Mouse (Mus musculus) ES-E14 (cell line): Measurements from ENCODE around the gene Polg. TPM values are rescaled to one million over a fixed set of nuclear protein-coding genes. Genes with fewer than 3 reads are reported as not detected.

Experiments
- DNase-seq: peaks from one replicate; pipeline ENCODE4 v3.0.0-alpha.2; 2013; ENCODE audit warnings: low read depth, low spot score
- H3K27ac ChIP-seq: 2 replicates; pipeline ENCODE4 v1.5.1; 2012; ENCODE audit warnings: low read depth, mild to moderate bottlenecking, low read length, moderate library complexity, mixed read lengths; ENCODE audit not compliant: poor library complexity, insufficient read depth, severe bottlenecking
- H3K36me3 ChIP-seq: 2 replicates; pipeline ENCODE4 v1.6.1; 2012; ENCODE audit warnings: mild to moderate bottlenecking, low read length, moderate library complexity, mixed read lengths; ENCODE audit not compliant: control insufficient read depth, poor library complexity, insufficient read depth, severe bottlenecking
- H3K4me1 ChIP-seq, 2 experiments: fragments of 150-350 bp in 1 of 2; sonication (generic) in 1 of 2; 2 replicates each; pipeline ENCODE4 v1.6.1; 2012; ENCODE audit warnings: low read length in 2 of 2, mild to moderate bottlenecking in 1 of 2, mixed read lengths in 1 of 2; ENCODE audit not compliant: control insufficient read depth in 2 of 2, insufficient read depth in 2 of 2, poor library complexity in 1 of 2
- H3K4me3 ChIP-seq, 2 experiments: fragments of 150-350 bp in 1 of 2; sonication (generic) in 1 of 2; 2 replicates each; pipeline ENCODE4 v1.5.1; 2012; ENCODE audit warnings: low read length in 2 of 2, low read depth in 1 of 2, mild to moderate bottlenecking in 1 of 2, mixed read lengths in 1 of 2; ENCODE audit not compliant: insufficient read depth in 1 of 2, poor library complexity in 1 of 2, severe bottlenecking in 1 of 2
- H3K9ac ChIP-seq: 2 replicates; pipeline ENCODE4 v1.6.1; 2012; ENCODE audit warnings: low read depth, mild to moderate bottlenecking, low read length, mixed read lengths; ENCODE audit not compliant: poor library complexity, insufficient read depth, severe bottlenecking
- H3K9me3 ChIP-seq: fragments of 150-350 bp; sonication (generic); 2 replicates; pipeline ENCODE4 v1.6.1; 2012; ENCODE audit warnings: low read depth, mild to moderate bottlenecking, low read length; ENCODE audit not compliant: control insufficient read depth, insufficient read depth
- CHD2 ChIP-seq: IDR thresholded peaks from 2 replicates; pipeline ENCODE4 v1.6.1; 2014; ENCODE audit warnings: mild to moderate bottlenecking, low read depth, low read length, inconsistent platforms
- HCFC1 ChIP-seq: IDR thresholded peaks from 2 replicates; pipeline ENCODE4 v1.6.1; 2012; ENCODE audit warnings: low read length, inconsistent platforms, borderline replicate concordance; ENCODE audit not compliant: insufficient read depth
- MAFK ChIP-seq: IDR thresholded peaks from 2 replicates; pipeline ENCODE4 v1.6.1; 2014; ENCODE audit warnings: mild to moderate bottlenecking, low read depth, low read length, inconsistent platforms; ENCODE audit not compliant: insufficient read depth
- ZC3H11A ChIP-seq: IDR thresholded peaks from 2 replicates; pipeline ENCODE4 v1.6.1; 2012; ENCODE audit warnings: low read depth, mild to moderate bottlenecking, inconsistent platforms, low read length, borderline replicate concordance
- ZNF384 ChIP-seq: IDR thresholded peaks from 2 replicates; pipeline ENCODE4 v1.6.1; 2012; ENCODE audit warnings: low read depth, low read length, inconsistent platforms
- in situ Hi-C, 2 experiments: fragments of 600-800 bp; cut with MboI; formaldehyde crosslinking; loops; one replicate each; pipeline ENCODE4 v1.15.1; 2025; ENCODE audit warnings: low sequenced_read_pairs in 2 of 2, inconsistent platforms in 1 of 2; ENCODE audit not compliant: unreplicated experiment in 2 of 2
- total RNA-seq: library from RNA; depleted of rRNA; stranded (reverse); fragments of 300-350 nt; gene quantifications from 2 replicates; pipeline ENCODE4 v1.2.3, GENCODE M21; 2012

Gene Polg
- total RNA-seq, 1 experiment: 163 TPM

GRCm38 (mm10) chr7:79447486-79447885, 18.7 kb downstream of the Polg start:
- no peak for DNase-seq
- H3K9me3 ChIP-seq: no peaks in the 10 kb centered on the region
- H3K27ac ChIP-seq: no peak overlapping the region
- no peaks in the 10 kb centered on the region for H3K4me1 ChIP-seq
- in situ Hi-C loops: no loop called here
- H3K4me3 ChIP-seq: no peak overlapping the region
- TF ChIP-seq HCFC1 (no peak), CHD2 (no peak), MAFK (no peak), ZC3H11A (no peak), ZNF384 (no peak)
- H3K9ac ChIP-seq: no peak overlapping the region
- peaks cover 62% of the 10 kb centered on the region for H3K36me3 ChIP-seq

DNA sequence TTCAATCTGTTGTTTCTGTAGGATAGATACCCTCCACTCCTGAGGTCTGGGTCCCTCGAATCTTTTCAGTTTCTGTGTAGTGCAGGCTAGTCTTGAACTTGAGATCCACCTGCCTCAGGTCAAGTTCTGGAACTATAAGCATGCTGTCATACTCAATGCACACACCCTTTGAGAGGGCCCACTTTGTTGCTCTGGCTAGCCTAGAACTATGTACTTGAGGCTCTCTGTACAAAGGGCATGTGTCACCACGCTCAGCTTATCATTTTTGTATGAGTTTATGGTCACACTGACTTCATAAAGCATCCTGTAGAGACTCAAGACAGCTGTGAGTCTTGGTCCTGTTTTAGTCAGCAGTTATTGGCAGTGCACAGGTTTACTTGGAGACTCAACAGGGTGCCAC, 19.1 kb downstream of the Polg start:
- H3K4me1 ChIP-seq: no peaks in the 10 kb centered on the region
- in situ Hi-C loops: no loop called here
- no peak overlapping the region for H3K9ac ChIP-seq
- H3K9me3 ChIP-seq: no peaks in the 10 kb centered on the region
- H3K4me3 ChIP-seq: no peak overlapping the region
- DNase-seq: no peak
- TF ChIP-seq CHD2: no peak
- no peak for TF ChIP-seq MAFK
- TF ChIP-seq ZC3H11A: no peak
- TF ChIP-seq ZNF384: no peak
- TF ChIP-seq HCFC1: no peak
- H3K36me3 ChIP-seq: peaks cover 57% of the 10 kb centered on the region
- H3K27ac ChIP-seq: no peak overlapping the region

DNA sequence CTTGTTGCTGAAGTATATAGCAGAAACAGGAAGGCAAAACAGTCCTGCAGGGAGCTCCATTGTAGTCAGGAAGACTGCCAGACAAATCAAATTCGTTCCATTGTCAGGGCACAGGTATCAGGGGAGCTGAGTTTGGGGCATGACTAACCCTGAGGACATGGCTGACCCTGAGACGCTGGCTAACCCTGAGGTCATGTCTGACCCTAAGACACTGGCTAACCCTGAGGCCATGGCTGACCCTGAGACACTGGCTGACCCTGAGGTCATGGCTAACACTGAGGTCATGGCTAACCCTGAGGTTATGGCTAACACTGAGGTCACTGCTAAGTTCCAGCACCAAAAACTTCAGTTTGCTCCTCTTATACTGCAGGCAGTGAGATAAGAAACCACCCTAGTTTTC, 26.1 kb downstream of the Polg start:
- in situ Hi-C loops: no loop called here
- Histone ChIP-seq H3K4me1 (peaks cover 0 to 5% of the 10 kb centered on the region in 2 experiments; a peak in 1 of 4 replicates), H3K9ac (no peak overlapping the region), H3K9me3 (no peaks in the 10 kb centered on the region), H3K4me3 (no peak overlapping the region), H3K36me3 (peaks cover 36% of the 10 kb centered on the region), H3K27ac (no peak overlapping the region; the same call in 1 of the 2 replicates)
- DNase-seq: no peak
- no peak for TF ChIP-seq MAFK
- no peak for TF ChIP-seq CHD2
- no peak for TF ChIP-seq ZC3H11A
- no peak for TF ChIP-seq HCFC1
- TF ChIP-seq ZNF384: no peak

DNA sequence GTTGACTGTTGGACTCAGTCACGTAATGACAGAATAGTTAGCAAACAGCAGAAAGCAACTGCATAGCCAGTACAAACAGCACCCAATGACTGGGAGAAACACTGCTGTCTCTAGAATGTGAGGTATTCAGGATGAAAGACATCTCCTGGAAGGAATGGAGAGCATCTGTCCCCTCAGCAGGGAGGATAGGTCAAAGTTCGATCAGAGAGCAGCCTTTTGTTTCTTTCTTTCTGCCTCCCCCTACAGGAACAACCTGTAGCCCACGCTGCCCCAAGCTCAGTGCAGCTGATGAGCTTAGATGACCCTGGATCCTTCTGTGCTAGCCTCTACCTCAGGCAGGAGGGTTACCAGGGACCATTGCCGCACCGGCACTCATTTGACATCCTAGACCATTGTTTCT, 37.9 kb downstream of the Polg start:
- Histone ChIP-seq H3K4me3 (no peak overlapping the region), H3K36me3 (peaks cover 44% of the 10 kb centered on the region), H3K9ac (no peak overlapping the region), H3K4me1 (peaks cover 9 to 12% of the 10 kb centered on the region in 2 experiments; a peak in 3 of 4 replicates), H3K9me3 (no peaks in the 10 kb centered on the region), H3K27ac (peak overlapping the region; percentile 1; the same call in 1 of the 2 replicates)
- TF ChIP-seq MAFK (0 out of 2 replicates have a peak, but pooled peaks have one; percentile 4), ZC3H11A (no peak), CHD2 (peak; percentile 67; the same call in 1 of the 2 replicates), HCFC1 (no peak), ZNF384 (no peak)
- in situ Hi-C loops: no loop called here
- peak; percentile 49 for DNase-seq
